Mouse (Mus musculus): Measurements from ENCODE around the gene Mad2l1bp. TPM values are rescaled to one million over a fixed set of nuclear protein-coding genes. Genes with fewer than 3 reads are reported as not detected.

Gene Mad2l1bp
- polyA plus RNA-seq, 1 experiment: 17.3 TPM

- no peak for TF ChIP-seq POLR2A (IDR thresholded peaks at IDR 0.05; ENCODE audit: low read depth, low read length)
- TF ChIP-seq CTCF (conservative IDR thresholded peaks at IDR 0.05; ENCODE audit: insufficient read depth, insufficient read length, low read depth, low read length): no peak
These were observed 5.9 kb upstream of the Mad2l1bp start for GRCm38 (mm10) chr17:46159236-46159635.

GRCm38 (mm10) chr17:46157131-46157530 lies 3.8 kb upstream of the Mad2l1bp start:
- Histone ChIP-seq H3K36me3 (ENCODE audit: control insufficient read depth, insufficient read depth, low read length) (no peaks in the 10 kb centered on the region), H3K4me3 (ENCODE audit: insufficient read depth, low read depth, low read length) (no peak overlapping the region), H3K27ac (ENCODE audit: insufficient read depth, low read depth, low read length) (no peak overlapping the region), H3K27me3 (replicated peaks; ENCODE audit: control insufficient read depth, insufficient read depth, low read length) (no peaks in the 10 kb centered on the region), H3K4me1 (ENCODE audit: control insufficient read depth, insufficient read depth, low read length) (peaks cover 8% of the 10 kb centered on the region; the same call in 1 of the 2 replicates)
- no peak for DNase-seq
- 84% methylated on average over 8 of the region's 8 CpGs for WGBS
- TF ChIP-seq POLR2A (IDR thresholded peaks at IDR 0.05; ENCODE audit: low read depth, low read length): no peak

More at GRCm38 (mm10) chr17:46159236-46159635, 5.9 kb upstream of the Mad2l1bp start:
- H3K27me3 ChIP-seq (replicated peaks; ENCODE audit: control insufficient read depth, insufficient read depth, low read length): no peaks in the 10 kb centered on the region
- H3K4me1 ChIP-seq (ENCODE audit: control insufficient read depth, insufficient read depth, low read length): peaks cover 8% of the 10 kb centered on the region; the same call in 1 of the 2 replicates
- no peak overlapping the region for H3K27ac ChIP-seq (ENCODE audit: insufficient read depth, low read depth, low read length)
- no peak for DNase-seq
- no peaks in the 10 kb centered on the region for H3K36me3 ChIP-seq (ENCODE audit: control insufficient read depth, insufficient read depth, low read length)
- no peak overlapping the region for H3K4me3 ChIP-seq (ENCODE audit: insufficient read depth, low read depth, low read length)
- 66% methylated on average over 2 of the region's 2 CpGs for WGBS

- H3K36me3 ChIP-seq (ENCODE audit: control insufficient read depth, insufficient read depth, low read length): no peaks in the 10 kb centered on the region
- H3K4me3 ChIP-seq (ENCODE audit: insufficient read depth, low read depth, low read length): no peak overlapping the region
- no peak for DNase-seq
- no peak overlapping the region for H3K27ac ChIP-seq (ENCODE audit: insufficient read depth, low read depth, low read length)
- peaks cover 8% of the 10 kb centered on the region; the same call in 1 of the 2 replicates for H3K4me1 ChIP-seq (ENCODE audit: control insufficient read depth, insufficient read depth, low read length)
- WGBS: 78% methylated on average over 5 of the region's 5 CpGs
- H3K27me3 ChIP-seq (replicated peaks; ENCODE audit: control insufficient read depth, insufficient read depth, low read length): no peaks in the 10 kb centered on the region
- TF ChIP-seq POLR2A (IDR thresholded peaks at IDR 0.05; ENCODE audit: low read depth, low read length): no peak
- no peak for TF ChIP-seq CTCF (conservative IDR thresholded peaks at IDR 0.05; ENCODE audit: insufficient read depth, insufficient read length, low read depth, low read length)
These were observed 3.3 kb upstream of the Mad2l1bp start for GRCm38 (mm10) chr17:46156680-46157079.

- Histone ChIP-seq H3K36me3 (ENCODE audit: control insufficient read depth, insufficient read depth, low read length) (no peaks in the 10 kb centered on the region), H3K27me3 (replicated peaks; ENCODE audit: control insufficient read depth, insufficient read depth, low read length) (no peaks in the 10 kb centered on the region), H3K4me3 (ENCODE audit: insufficient read depth, low read depth, low read length) (no peak overlapping the region), H3K4me1 (ENCODE audit: control insufficient read depth, insufficient read depth, low read length) (0 out of 2 replicates have a peak, but pooled peaks cover 6% of the 10 kb centered on the region), H3K27ac (ENCODE audit: insufficient read depth, low read depth, low read length) (no peak overlapping the region)
- WGBS: 84% methylated on average over 3 of the region's 3 CpGs
- TF ChIP-seq POLR2A (IDR thresholded peaks at IDR 0.05; ENCODE audit: low read depth, low read length) (no peak), CTCF (conservative IDR thresholded peaks at IDR 0.05; ENCODE audit: insufficient read depth, insufficient read length, low read depth, low read length) (no peak)
- DNase-seq: no peak
These were observed 983 bp upstream of the Mad2l1bp start for GRCm38 (mm10) chr17:46154336-46154735.

- Histone ChIP-seq H3K4me1 (ENCODE audit: control insufficient read depth, insufficient read depth, low read length) (no peaks in the 10 kb centered on the region), H3K36me3 (ENCODE audit: control insufficient read depth, insufficient read depth, low read length) (no peaks in the 10 kb centered on the region), H3K27me3 (replicated peaks; ENCODE audit: control insufficient read depth, insufficient read depth, low read length) (no peaks in the 10 kb centered on the region), H3K4me3 (ENCODE audit: insufficient read depth, low read depth, low read length) (peak within 1 kb of the TSS; percentile 57), H3K27ac (ENCODE audit: insufficient read depth, low read depth, low read length) (no peak within 1 kb of the TSS)
- TF ChIP-seq POLR2A (IDR thresholded peaks at IDR 0.05; ENCODE audit: low read depth, low read length) (no peak), CTCF (conservative IDR thresholded peaks at IDR 0.05; ENCODE audit: insufficient read depth, insufficient read length, low read depth, low read length) (no peak)
- WGBS: 6% methylated on average over 37 of the region's 37 CpGs
- DNase-seq: peak; percentile 92
These were observed 9.6 kb downstream of the Mad2l1bp start, which contains the start of gene Rsph9 for GRCm38 (mm10) chr17:46143578-46144423. Gene Rsph9, minus strand, starts transcription at chr17:46144216.

- Histone ChIP-seq H3K36me3 (ENCODE audit: control insufficient read depth, insufficient read depth, low read length) (no peaks in the 10 kb centered on the region), H3K4me1 (ENCODE audit: control insufficient read depth, insufficient read depth, low read length) (no peaks in the 10 kb centered on the region), H3K27ac (ENCODE audit: insufficient read depth, low read depth, low read length) (no peak overlapping the region), H3K4me3 (ENCODE audit: insufficient read depth, low read depth, low read length) (no peak overlapping the region), H3K27me3 (replicated peaks; ENCODE audit: control insufficient read depth, insufficient read depth, low read length) (no peaks in the 10 kb centered on the region)
- no peak for TF ChIP-seq CTCF (conservative IDR thresholded peaks at IDR 0.05; ENCODE audit: insufficient read depth, insufficient read length, low read depth, low read length)
- no peak for TF ChIP-seq POLR2A (IDR thresholded peaks at IDR 0.05; ENCODE audit: low read depth, low read length)
- 89% methylated on average over 3 of the region's 3 CpGs for WGBS
- no peak for DNase-seq
These were observed 13.5 kb downstream of the Mad2l1bp start for GRCm38 (mm10) chr17:46139872-46140271.

- DNase-seq: no peak
These were observed 14.7 kb downstream of the Mad2l1bp start for GRCm38 (mm10) chr17:46138563-46139236.

More at GRCm38 (mm10) chr17:46138563-46139236, 14.7 kb downstream of the Mad2l1bp start:
- 77% methylated on average over 8 of the region's 8 CpGs for WGBS
- H3K4me3 ChIP-seq (ENCODE audit: insufficient read depth, low read depth, low read length): no peak overlapping the region
- H3K4me1 ChIP-seq (ENCODE audit: control insufficient read depth, insufficient read depth, low read length): no peaks in the 10 kb centered on the region
- H3K36me3 ChIP-seq (ENCODE audit: control insufficient read depth, insufficient read depth, low read length): no peaks in the 10 kb centered on the region
- H3K27me3 ChIP-seq (replicated peaks; ENCODE audit: control insufficient read depth, insufficient read depth, low read length): no peaks in the 10 kb centered on the region
- no peak overlapping the region for H3K27ac ChIP-seq (ENCODE audit: insufficient read depth, low read depth, low read length)
- no peak for TF ChIP-seq POLR2A (IDR thresholded peaks at IDR 0.05; ENCODE audit: low read depth, low read length)
- TF ChIP-seq CTCF (conservative IDR thresholded peaks at IDR 0.05; ENCODE audit: insufficient read depth, insufficient read length, low read depth, low read length): no peak
